Mouse (Mus musculus) limb, embryonic 11.5 days (tissue): Measurements from ENCODE around the gene Mrpl33. TPM values are rescaled to one million over a fixed set of nuclear protein-coding genes. Genes with fewer than 3 reads are reported as not detected.
"Not testable (repeated sequence)": the region's sequence is repeated elsewhere in the genome, so short reads cannot be mapped to it uniquely, and the experiment has no call there.

Source experiments
- ATAC-seq: fragments of 200-750 bp; cut with Nextera tagmentation; 2 replicates; pipeline ENCODE4 v1.8.0; 2017; ENCODE audit warnings: low read depth; ENCODE audit not compliant: insufficient number of reproducible peaks, low FRiP score, low TSS enrichment
- DNase-seq: peaks from one replicate; pipeline ENCODE4 v3.0.0-alpha.2; 2015; ENCODE audit warnings: low spot score
- H3K27ac ChIP-seq: fragments of 300-500 bp; sonication (generic); replicated peaks from 2 replicates; pipeline ENCODE4 v1.5.1; 2014; ENCODE audit warnings: low read depth, mild to moderate bottlenecking, low read length
- H3K27me3 ChIP-seq: fragments of 300-500 bp; sonication (generic); 2 replicates; pipeline ENCODE4 v1.6.1; 2014; ENCODE audit warnings: mild to moderate bottlenecking, low read length, mixed read lengths; ENCODE audit not compliant: control insufficient read depth, insufficient read depth
- H3K36me3 ChIP-seq: fragments of 300-500 bp; sonication (generic); 2 replicates; pipeline ENCODE4 v1.6.1; 2014; ENCODE audit warnings: mild to moderate bottlenecking, low read length, moderate library complexity, mixed read lengths; ENCODE audit not compliant: control insufficient read depth, insufficient read depth
- H3K4me1 ChIP-seq: fragments of 300-500 bp; sonication (generic); 2 replicates; pipeline ENCODE4 v1.6.1; 2014; ENCODE audit warnings: low read length, mixed read lengths; ENCODE audit not compliant: control insufficient read depth, insufficient read depth
- H3K4me2 ChIP-seq: fragments of 300-500 bp; sonication (generic); 2 replicates; pipeline ENCODE4 v1.6.1; 2014; ENCODE audit warnings: low read depth, mild to moderate bottlenecking, moderate library complexity; ENCODE audit not compliant: severe bottlenecking
- H3K4me3 ChIP-seq: fragments of 300-500 bp; sonication (generic); 2 replicates; pipeline ENCODE4 v1.5.1; 2014; ENCODE audit warnings: low read depth, low read length
- H3K9ac ChIP-seq: fragments of 300-500 bp; sonication (generic); 2 replicates; pipeline ENCODE4 v1.6.1; 2014; ENCODE audit warnings: mild to moderate bottlenecking, low read length
- H3K9me3 ChIP-seq: fragments of 300-500 bp; sonication (generic); 2 replicates; pipeline ENCODE4 v1.6.1; 2016; ENCODE audit warnings: low read length; ENCODE audit not compliant: control insufficient read depth
- WGBS: fragments of 180-500 bp; shearing (Covaris S2); extraction: QIAGEN DNeasy Blood & Tissue Kit; methylation state at CpG from one replicate; pipeline ENCODE4 v1.1.7; 2014; 5-methylcytosine and 5-hydroxymethylcytosine counted together
- polyA plus RNA-seq: library from polyadenylated mRNA; unstranded; fragments of >200 nt; fragmentation: Nextera tagmentation; extraction: Ambion mirVana; gene quantifications from 2 replicates; pipeline ENCODE4 v1.2.1, GENCODE M21; 2014

The Mrpl33 gene
- polyA plus RNA-seq, 1 experiment from 2014 or later = 254 TPM

DNA sequence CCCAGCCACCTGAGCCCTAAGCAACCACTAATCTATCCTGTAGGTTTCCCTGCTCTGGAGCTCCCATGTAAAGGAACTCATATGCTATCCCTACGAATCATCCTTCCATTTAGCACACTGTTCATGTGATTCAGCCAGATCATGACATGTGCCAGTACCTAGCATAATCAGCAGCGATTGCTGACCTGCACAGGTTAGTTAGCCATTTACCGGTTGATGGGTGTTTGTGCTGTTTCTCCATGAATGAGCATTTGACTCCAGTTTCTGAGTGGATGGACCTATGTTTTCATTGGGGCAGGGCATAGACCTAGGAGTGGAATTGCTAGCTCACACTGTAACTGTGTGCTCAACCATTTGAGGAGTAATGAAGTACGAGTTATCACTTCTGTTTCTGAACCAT, 11.2 kb upstream of the Mrpl33 start:
- H3K4me1 ChIP-seq = peaks cover 11% of the 10 kb centered on the region; the same call in 1 of the 2 replicates
- H3K4me2 ChIP-seq = no peak overlapping the region
- WGBS = 92% methylated on average over 4 of the region's 4 CpGs
- no peaks in the 10 kb centered on the region for H3K36me3 ChIP-seq
- DNase-seq (no peak), ATAC-seq (no peak)
- no peak overlapping the region for H3K27ac ChIP-seq
- H3K9ac ChIP-seq = no peak overlapping the region
- no peaks in the 10 kb centered on the region for H3K27me3 ChIP-seq
- H3K4me3 ChIP-seq = no peak overlapping the region
- H3K9me3 ChIP-seq = no peaks in the 10 kb centered on the region

DNA sequence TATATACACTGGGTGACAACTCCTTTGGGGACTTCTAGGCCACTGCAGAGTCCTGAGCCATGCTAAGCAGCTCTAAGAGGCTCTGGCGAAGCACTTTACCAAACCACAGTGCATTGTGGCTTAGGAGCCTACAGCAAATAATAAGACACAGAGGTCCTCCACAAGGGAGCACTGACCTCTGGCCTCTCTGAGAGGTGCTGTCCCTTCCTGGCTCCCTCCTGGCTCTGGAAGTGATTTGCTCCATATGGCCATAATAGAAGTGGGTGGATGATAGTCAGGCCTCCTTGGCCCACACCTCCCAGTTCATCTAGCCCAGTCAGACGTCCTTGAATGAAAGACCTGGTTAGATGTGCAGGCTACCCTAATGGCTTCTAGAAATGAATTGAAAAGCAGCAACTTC, 8.7 kb upstream of the Mrpl33 start:
- Histone ChIP-seq H3K4me3 (no peak overlapping the region), H3K36me3 (no peaks in the 10 kb centered on the region), H3K4me1 (peaks cover 11% of the 10 kb centered on the region; the same call in 1 of the 2 replicates), H3K4me2 (no peak overlapping the region), H3K9me3 (no peaks in the 10 kb centered on the region), H3K27me3 (no peaks in the 10 kb centered on the region), H3K27ac (no peak overlapping the region), H3K9ac (peak overlapping the region; percentile 30; the same call in 1 of the 2 replicates)
- no peak for ATAC-seq
- DNase-seq = no peak
- 23% methylated on average over 2 of the region's 2 CpGs for WGBS

DNA sequence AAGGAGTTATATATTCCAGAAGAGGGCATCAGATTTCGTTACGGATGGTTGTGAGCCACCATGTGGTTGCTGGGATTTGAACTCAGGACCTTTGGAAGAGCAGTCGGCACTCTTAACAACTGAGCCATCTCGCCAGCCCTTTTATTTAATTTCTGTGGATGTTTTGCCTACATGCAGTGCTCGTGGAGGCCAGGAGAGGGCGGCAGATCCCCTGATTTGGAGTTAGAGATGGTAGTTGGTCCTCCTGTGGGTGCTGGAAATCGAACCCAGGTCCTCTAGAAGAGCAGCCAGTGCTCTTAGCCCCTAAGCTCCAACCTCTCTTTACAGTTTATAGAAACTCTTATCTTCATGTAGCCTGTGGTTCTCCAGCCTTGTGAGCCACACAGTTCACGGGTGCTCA, 8.1 kb upstream of the Mrpl33 start:
- not testable (repeated sequence) for H3K36me3 ChIP-seq, H3K27ac ChIP-seq, H3K4me3 ChIP-seq, H3K27me3 ChIP-seq, H3K9ac ChIP-seq, H3K4me2 ChIP-seq, H3K9me3 ChIP-seq, DNase-seq, ATAC-seq
- WGBS = 83% methylated on average over 8 of the region's 8 CpGs
- peaks cover 11% of the 10 kb centered on the region; the same call in 1 of the 2 replicates for H3K4me1 ChIP-seq

DNA sequence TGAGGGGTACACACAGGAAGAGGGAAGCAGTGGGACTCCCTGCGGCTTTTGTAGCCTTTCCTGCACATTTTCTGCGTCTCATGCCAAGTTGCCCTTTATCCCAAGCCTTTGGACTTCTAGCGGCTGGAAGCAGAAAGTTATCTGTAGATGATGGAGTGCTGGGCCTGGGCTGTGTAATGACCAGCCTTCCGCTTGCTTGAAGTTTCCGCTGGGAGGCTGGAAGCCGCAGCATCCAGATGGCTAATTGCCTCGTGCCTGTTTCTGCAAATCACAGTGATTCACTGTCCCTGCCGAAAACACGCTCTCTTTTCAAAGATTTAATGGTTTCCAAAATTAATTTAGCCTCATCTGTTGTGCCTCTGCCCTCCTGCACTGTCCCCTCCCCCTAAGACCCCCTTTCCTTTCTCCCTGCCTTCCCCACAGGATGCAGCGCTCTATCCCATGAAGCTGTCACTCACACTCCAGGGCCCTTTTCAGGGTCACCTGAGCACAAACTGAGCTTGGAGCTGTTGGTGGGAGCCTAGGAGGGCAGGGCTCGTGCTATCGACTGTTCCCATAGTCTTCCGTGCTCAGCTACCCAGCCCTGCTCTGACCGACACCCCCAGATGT, 6.9 kb upstream of the Mrpl33 start:
- ATAC-seq = no peak
- no peak overlapping the region for H3K4me2 ChIP-seq
- H3K4me1 ChIP-seq = peaks cover 11% of the 10 kb centered on the region; the same call in 1 of the 2 replicates
- no peaks in the 10 kb centered on the region for H3K9me3 ChIP-seq
- H3K27me3 ChIP-seq = no peaks in the 10 kb centered on the region
- H3K36me3 ChIP-seq = no peaks in the 10 kb centered on the region
- 30% methylated on average over 14 of the region's 14 CpGs for WGBS
- no peak overlapping the region for H3K9ac ChIP-seq
- peak; percentile 54 for DNase-seq
- no peak overlapping the region for H3K27ac ChIP-seq
- H3K4me3 ChIP-seq = no peak overlapping the region

DNA sequence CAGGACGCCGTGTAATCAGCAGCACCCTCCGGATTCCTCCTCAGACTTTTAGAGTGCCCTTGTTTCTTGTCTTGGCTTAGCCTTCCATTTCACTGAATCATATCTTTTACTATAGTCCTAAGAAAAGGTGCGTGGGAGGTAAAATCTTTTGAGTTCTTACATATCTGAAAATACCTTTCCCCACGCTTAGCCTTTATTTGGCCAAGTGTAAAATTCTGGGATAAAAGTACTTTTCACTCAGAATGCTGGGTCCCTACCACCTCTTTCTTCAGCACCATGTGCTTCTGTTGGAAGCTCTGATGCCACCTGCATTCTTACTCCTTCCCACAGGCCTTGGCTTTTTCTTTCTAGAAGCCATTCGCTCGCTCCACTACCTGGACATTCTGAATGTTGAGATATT, 5.6 kb upstream of the Mrpl33 start:
- ATAC-seq (no peak), DNase-seq (no peak)
- 93% methylated on average over 7 of the region's 7 CpGs for WGBS

DNA sequence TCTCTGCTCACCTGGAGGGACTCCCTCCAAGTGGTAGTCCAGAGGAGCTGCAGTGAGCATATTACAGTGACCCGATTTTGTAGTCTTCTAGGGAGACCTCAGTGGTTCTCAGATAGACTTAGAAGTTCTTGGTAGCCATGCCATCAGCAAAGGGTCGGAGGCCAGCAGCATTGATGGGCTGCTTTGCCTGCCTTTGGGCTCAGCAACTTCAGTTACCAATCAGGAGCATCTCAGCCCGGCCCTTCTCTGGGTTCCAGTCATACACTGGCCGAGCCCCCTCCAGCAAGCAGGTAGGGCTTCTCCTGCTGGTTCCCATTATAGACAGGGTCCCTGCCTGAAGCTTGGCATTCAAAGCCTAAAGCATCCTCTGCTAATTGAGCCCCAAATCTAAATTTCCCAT, 867 bp upstream of the Mrpl33 start:
- Histone ChIP-seq H3K4me3 (no peak overlapping the region), H3K36me3 (no peaks in the 10 kb centered on the region), H3K27me3 (no peaks in the 10 kb centered on the region), H3K27ac (no peak overlapping the region), H3K9me3 (no peaks in the 10 kb centered on the region), H3K4me2 (no peak overlapping the region), H3K4me1 (peaks cover 5% of the 10 kb centered on the region; the same call in 1 of the 2 replicates), H3K9ac (no peak overlapping the region)
- DNase-seq (no peak), ATAC-seq (no peak)
- WGBS = 45% methylated on average over 4 of the region's 4 CpGs

More for the DNA sequence above, 5.6 kb upstream of the Mrpl33 start:
- H3K27ac ChIP-seq = no peak overlapping the region
- H3K9ac ChIP-seq = no peak overlapping the region
- H3K4me3 ChIP-seq = no peak overlapping the region
- no peaks in the 10 kb centered on the region for H3K36me3 ChIP-seq
- no peaks in the 10 kb centered on the region for H3K9me3 ChIP-seq
- H3K4me2 ChIP-seq = no peak overlapping the region
- peaks cover 11% of the 10 kb centered on the region; the same call in 1 of the 2 replicates for H3K4me1 ChIP-seq
- H3K27me3 ChIP-seq = no peaks in the 10 kb centered on the region

DNA sequence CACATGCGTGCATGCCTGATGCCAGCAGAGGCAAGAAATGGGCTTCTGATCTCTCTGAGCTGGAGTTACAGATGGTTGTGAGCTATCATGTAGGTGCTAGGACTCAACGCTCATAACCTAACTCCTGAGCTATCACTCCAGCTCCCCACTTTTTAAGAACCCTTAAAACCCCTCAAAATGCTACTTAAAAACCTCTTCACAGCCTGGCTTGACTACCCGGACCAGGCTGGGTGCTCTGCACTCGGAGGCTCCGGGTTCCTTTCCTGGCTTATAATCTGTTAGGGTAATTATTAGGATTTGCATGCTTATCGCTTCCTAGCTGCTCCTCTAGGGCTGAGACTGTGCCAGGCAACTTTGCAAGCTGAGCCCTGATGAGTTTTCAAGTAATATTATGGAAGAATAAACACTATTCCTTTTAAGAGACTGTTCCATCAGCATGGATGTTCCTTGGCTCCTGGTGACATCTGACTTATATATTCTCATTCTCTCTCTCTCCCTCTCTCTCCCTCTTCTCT, 752 bp downstream of the Mrpl33 start:
- Histone ChIP-seq H3K4me2 (no peak overlapping the region; the same call in 1 of the 2 replicates), H3K27ac (no peak overlapping the region), H3K9me3 (no peaks in the 10 kb centered on the region), H3K36me3 (no peaks in the 10 kb centered on the region), H3K4me3 (no peak overlapping the region), H3K4me1 (peaks cover 5% of the 10 kb centered on the region; the same call in 1 of the 2 replicates), H3K9ac (no peak overlapping the region), H3K27me3 (no peaks in the 10 kb centered on the region)
- ATAC-seq = no peak
- no peak for DNase-seq
- WGBS = 67% methylated on average over 6 of the region's 6 CpGs

DNA sequence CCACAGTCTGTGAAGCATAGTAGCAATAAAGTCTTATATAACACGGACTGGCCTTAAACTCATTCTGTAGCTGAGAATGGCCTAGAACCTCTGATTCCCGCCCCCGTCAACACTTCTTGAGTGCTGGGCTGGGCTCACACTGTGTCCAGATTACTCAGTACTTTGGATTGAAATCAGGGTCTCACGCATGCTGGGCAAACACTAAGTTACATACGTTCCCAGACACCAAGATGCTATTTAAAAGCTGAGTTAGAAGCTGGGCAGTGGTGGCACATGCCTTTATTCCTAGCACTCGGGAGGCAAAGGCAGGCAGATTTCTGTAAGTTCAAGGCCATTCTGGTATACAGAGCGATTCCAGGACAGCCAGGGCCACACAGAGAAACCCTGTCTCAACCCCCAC, 1.4 kb downstream of the Mrpl33 start:
- DNase-seq (no peak), ATAC-seq (no peak)
- 82% methylated on average over 7 of the region's 7 CpGs for WGBS
- Histone ChIP-seq H3K9ac (no peak overlapping the region), H3K9me3 (no peaks in the 10 kb centered on the region), H3K4me1 (peaks cover 5% of the 10 kb centered on the region; the same call in 1 of the 2 replicates), H3K4me2 (no peak overlapping the region), H3K27me3 (no peaks in the 10 kb centered on the region), H3K36me3 (no peaks in the 10 kb centered on the region), H3K4me3 (no peak overlapping the region), H3K27ac (no peak overlapping the region)
